Mouse (Mus musculus) MEL (cell line): Measurements from ENCODE around the gene RPS10-NUDT3.

ENCODE experiments used
- BHLHE40 ChIP-seq: IDR thresholded peaks from 2 replicates; pipeline ENCODE4 v1.6.1; 2012; ENCODE audit warnings: low read depth, mild to moderate bottlenecking, inconsistent platforms, low read length, improper control_type of control experiment, borderline replicate concordance
- ETS1 ChIP-seq: IDR thresholded peaks from 2 replicates; pipeline ENCODE4 v1.6.1; 2012; ENCODE audit warnings: low read depth, mild to moderate bottlenecking, inconsistent platforms, low read length, improper control_type of control experiment, moderate library complexity
- MAFK ChIP-seq: IDR thresholded peaks from 2 replicates; pipeline ENCODE4 v1.6.1; 2011; ENCODE audit warnings: low read depth, mild to moderate bottlenecking, low read length, improper control_type of control experiment, borderline replicate concordance
- POLR2A ChIP-seq, 2 experiments: IDR thresholded peaks; 2 replicates each; pipeline ENCODE4 v1.6.1; 2011 to 2012; ENCODE audit warnings: low read length in 2 of 2, mild to moderate bottlenecking in 2 of 2, control low read depth in 1 of 2, improper control_type of control experiment in 1 of 2, low read depth in 1 of 2, moderate library complexity in 1 of 2; ENCODE audit not compliant: control insufficient read depth in 1 of 2, insufficient read depth in 1 of 2, poor library complexity in 1 of 2

DNA sequence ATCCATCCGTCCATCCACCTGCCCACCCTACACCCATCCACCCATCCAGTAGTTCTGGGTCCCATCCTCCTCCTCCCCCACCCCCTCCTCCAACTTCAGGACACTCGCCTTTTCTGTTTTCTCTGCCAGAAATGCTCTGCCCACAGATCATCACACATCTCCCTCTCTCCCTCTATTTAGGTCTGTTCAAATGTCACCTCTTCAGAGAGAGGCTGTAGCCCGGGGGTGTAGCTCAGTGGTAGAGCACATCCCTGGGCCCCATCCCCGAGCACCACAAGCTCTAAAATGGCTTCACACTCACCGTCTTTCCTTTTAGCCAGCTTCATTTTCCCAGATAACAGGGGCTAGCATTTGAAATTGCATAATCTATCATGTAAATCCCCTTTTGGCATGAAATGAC is 42.7 kb upstream of the RPS10-NUDT3 start:
- TF ChIP-seq MAFK (no peak), POLR2A (IDR thresholded peaks at IDR 0.05; ENCODE audit: control insufficient read depth in 1 of 2, insufficient read depth in 1 of 2, low read depth in 1 of 2, low read length in 2 of 2, poor library complexity in 1 of 2) (no peak), ETS1 (no peak), BHLHE40 (no peak)
